Mouse (Mus musculus): ENCODE measurements around the gene Vmn1r207-ps.
A peak's percentile ranks its signal among the peaks of the same experiment; 100 is the strongest.
"Not testable (repeated sequence)": the region's sequence is repeated elsewhere in the genome, so short reads cannot be mapped to it uniquely, and the experiment has no call there.

The Vmn1r207-ps gene

DNA sequence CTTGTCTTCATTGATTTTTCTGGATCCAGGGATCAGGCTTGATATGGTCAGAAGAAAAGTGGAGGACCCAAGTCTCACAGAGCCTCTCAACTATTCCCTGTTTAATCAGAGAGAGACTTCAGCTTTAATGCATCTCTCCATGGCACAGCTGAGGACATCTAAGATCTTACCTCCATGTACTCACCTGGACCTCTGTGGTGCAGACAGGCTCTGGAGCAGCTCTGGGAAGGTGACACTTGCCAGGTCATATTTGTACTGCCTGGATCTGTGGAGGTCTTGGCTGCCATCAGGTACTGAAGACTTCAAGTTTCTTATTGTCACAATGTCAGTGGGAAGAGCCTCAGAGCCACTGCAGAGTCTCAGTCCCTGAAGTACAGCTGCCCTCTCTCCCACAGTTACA, at the start of gene Vmn1r207-ps:
Gene Vmn1r207-ps, minus strand, starts transcription at position 101 of the 400 bp plus-strand sequence.
- DNase-seq (ENCODE audit: low read depth) = not testable (repeated sequence)

DNA sequence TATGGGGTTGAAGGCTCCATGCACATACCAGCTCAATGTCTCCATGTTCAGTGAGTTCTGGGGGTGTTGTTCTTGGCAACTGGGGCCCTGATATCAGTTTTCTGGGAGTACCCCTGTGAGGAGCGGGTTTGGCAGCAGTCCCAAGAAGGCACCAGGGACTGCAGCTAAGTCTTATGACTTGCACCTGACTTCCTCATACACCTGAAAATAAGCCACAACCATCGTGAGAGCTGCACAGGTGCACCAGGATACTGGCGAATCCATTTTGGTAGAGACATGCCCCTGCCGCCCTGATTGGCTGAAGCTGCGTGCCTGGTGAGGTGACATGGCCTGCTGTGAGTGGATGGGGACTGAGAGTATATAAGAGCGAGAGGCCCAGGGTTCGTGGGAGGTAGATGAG, 47.9 kb upstream of the Vmn1r207-ps start, which contains the start of gene Vmn1r208:
Gene Vmn1r208, minus strand, starts transcription at position 101 of the 400 bp plus-strand sequence.
- not testable (repeated sequence) for DNase-seq (ENCODE audit: low read depth)

DNA sequence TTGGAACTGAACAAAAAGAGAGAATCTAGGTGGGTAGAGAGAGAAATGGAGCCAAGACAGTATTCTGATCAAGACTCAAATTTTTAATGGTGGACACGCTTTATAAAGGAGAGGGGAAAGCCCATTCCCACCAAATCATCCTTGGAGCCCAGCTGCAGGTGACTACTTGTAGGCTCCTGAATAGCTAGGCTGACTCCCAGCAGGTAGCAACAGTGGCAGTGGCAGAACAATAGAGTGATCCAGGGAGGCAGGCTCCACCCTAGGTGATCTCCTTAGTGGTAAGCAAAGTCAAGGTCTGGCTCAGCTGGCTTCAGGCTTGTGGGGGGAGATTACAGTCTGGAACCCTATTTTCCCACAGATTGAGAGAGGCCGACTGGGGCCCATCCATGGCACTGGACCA, 42.2 kb upstream of the Vmn1r207-ps start:
- not testable (repeated sequence) for DNase-seq (ENCODE audit: low read depth)

DNA sequence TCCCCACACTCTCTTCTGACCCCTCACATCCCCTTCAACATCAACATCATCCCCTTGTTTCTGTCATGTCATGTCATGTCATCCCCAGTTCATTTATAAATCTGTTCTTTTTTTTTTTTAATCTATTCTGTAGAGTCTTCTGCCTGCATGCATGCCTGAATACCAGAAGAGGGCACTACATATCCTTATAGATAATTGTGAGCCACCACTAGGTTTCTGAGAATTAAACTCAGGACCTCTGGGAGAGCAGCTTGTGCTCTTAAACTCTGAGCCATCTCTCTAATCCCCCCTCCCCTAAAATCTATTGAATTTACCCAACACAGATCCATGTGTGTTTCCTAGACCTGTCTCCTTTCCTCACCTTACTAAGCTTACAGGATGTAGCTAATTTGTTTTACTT, 18.1 kb upstream of the Vmn1r207-ps start:
- DNase-seq (ENCODE audit: low read depth) = peak; percentile 8

DNA sequence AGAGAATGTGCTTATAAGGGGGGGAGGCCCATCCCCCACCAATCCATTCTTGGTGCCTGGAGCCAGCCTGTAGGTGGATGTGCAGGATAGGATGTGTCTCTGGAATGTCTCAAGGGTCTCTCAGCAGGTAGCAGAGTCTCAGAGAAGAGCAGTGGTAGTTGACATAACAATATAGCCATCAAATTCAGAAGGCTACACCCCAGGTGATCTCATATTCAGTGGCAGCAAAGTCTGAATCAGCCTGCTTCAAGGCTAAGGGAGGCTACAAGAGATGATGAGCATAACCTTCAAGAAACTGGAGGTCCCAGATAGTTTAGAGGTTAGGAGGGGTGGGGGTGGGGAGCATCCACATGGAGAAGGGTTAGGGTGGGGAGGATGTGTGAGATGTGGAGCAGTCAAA, 22.5 kb downstream of the Vmn1r207-ps start:
- not testable (repeated sequence) for DNase-seq (ENCODE audit: low read depth)

DNA sequence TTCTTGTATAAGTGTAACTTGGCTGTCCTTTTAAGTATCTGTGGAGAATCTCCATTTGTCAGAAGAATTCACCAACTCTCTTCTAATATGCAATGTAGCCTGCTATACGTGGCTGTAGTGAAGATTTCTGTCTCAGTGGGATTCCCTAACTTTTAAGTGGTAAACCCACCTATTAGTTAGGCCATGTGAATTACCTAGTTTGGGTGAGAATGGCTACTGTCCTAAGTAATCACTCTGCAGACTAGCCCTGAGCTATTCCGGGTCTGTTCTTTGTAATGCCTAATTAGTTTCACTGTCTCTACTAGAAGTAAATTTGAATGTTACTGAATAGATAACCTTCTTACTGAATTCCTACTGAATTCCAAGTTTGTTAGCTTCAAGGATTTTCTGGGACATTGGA, 26.5 kb downstream of the Vmn1r207-ps start:
- not testable (repeated sequence) for DNase-seq (ENCODE audit: low read depth)
